Mouse (Mus musculus): ENCODE data around the gene Hpd. TPM values are rescaled to one million over a fixed set of nuclear protein-coding genes. Genes with fewer than 3 reads are reported as not detected.
A peak's percentile ranks its signal among the peaks of the same experiment; 100 is the strongest.

Gene Hpd
- polyA plus RNA-seq, 1 experiment from 2014 or later, result not detected

DNA sequence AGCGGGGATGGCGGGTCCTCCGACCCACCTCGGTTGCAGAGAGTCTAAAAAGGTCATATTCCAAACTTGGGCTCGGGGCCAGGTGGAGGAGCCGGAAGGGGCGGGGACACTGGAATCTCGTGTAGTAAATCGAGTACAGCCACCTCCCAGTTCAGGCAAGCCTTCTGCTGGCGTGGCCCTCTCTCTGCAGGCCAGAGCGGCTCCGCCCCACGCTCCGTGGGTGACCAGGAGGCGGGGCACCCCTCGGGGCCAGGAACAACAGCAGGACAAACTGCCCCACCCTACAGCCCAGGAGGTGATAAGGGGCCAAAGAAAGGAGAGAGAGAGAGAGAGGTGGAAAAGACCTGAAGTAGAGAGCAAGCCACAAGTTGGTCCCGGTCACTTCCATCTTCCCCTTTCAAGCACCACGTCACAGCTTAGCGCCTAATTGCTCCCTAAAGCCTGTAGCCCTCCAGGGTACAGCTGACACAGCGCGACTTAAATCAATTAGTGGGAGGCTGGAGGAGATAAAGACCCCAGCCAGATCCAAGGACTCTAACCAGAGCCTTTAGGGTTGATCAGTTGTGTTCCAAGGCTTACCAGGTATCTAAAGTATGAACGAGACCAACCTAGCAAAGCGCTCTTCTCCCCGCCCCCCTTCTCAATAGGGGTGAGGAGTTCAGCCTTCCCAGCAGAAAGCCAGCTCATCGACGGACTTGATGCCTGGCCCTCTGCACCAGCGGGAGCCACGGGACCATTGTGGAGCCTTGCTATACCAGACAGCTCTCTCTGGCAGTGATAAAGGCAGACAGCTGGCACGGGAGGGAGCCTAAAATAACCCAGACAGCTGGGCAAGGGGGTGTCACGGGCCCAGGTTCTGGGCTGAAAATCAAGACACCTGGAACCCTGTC lies 46.8 kb downstream of the Hpd start:
- H3K27ac ChIP-seq (replicated peaks), result peak overlapping the region; percentile 100
- H3K27me3 ChIP-seq (replicated peaks; ENCODE audit: low read depth, poor library complexity, severe bottlenecking), result peaks cover 13% of the 10 kb centered on the region
- DNase-seq (ENCODE audit: low spot score), result peak; percentile 75
- peaks cover 81% of the 10 kb centered on the region for H3K4me1 ChIP-seq
- WGBS, result 3% methylated on average over 30 of the region's 30 CpGs
- H3K4me3 ChIP-seq, result peak overlapping the region; percentile 99
- no peaks in the 10 kb centered on the region for H3K9me3 ChIP-seq
- peaks cover 33% of the 10 kb centered on the region for H3K36me3 ChIP-seq (replicated peaks)

DNA sequence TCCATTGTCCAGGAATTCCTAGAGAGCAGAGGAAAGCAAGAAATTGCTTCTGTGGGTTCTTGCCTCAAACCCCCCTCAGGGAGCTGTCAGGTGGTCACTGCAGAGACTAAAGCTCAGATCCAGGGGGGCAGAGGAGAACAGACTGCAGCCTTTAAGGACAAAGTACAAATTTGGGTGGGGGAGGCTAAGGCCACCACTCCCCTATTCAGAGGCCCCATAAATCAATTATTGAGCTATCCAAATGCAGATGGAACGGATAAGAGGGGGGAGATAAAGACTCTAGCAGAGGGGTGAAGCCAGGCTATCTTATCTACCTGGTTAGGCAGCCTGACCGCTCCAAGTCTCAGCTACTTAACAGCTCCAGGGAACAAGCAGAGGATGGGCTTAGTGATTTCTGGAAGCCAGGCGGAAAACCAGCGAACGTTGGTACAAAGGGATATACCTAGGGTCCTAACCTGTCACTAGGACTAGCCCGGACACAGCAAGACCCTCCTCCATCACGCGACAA lies 47.6 kb downstream of the Hpd start:
- H3K4me1 ChIP-seq, result peaks cover 81% of the 10 kb centered on the region
- WGBS, result 22% methylated on average over 8 of the region's 8 CpGs
- peak overlapping the region; percentile 100 for H3K27ac ChIP-seq (replicated peaks)
- H3K36me3 ChIP-seq (replicated peaks), result peaks cover 41% of the 10 kb centered on the region
- DNase-seq (ENCODE audit: low spot score), result no peak
- H3K27me3 ChIP-seq (replicated peaks; ENCODE audit: low read depth, poor library complexity, severe bottlenecking), result peaks cover 17% of the 10 kb centered on the region
- H3K4me3 ChIP-seq, result peak overlapping the region; percentile 99
- no peaks in the 10 kb centered on the region for H3K9me3 ChIP-seq

- H3K27ac ChIP-seq (replicated peaks), result peak overlapping the region; percentile 100
- peaks cover 79% of the 10 kb centered on the region for H3K4me1 ChIP-seq
- DNase-seq (ENCODE audit: low spot score), result peak; percentile 37
- peaks cover 17% of the 10 kb centered on the region for H3K27me3 ChIP-seq (replicated peaks; ENCODE audit: low read depth, poor library complexity, severe bottlenecking)
- no peaks in the 10 kb centered on the region for H3K9me3 ChIP-seq
- peak overlapping the region; percentile 99 for H3K4me3 ChIP-seq
- peaks cover 46% of the 10 kb centered on the region for H3K36me3 ChIP-seq (replicated peaks)
- WGBS, result 45% methylated on average over 13 of the region's 13 CpGs
Measured at GRCm38 (mm10) chr5:123134186-123134874, 48.2 kb downstream of the Hpd start.

DNA sequence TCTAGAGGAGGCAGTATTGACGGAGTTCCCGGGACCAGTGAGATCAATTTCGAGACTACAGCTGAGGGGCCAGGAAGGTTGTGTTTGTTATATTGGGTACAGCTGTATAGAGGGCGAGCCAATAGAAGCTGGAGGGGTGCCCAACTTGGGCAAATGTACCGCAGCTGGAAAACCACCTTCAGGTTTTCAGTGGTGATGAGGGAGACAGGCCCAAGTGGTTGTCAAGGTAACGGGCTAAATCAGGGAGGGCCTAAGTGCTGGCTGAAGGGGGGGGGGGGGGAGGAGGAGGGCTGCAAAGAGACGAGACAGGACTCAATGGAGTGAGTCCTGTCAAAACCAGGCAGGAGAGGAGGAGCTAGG lies 48.8 kb downstream of the Hpd start:
- 28% methylated on average over 7 of the region's 7 CpGs for WGBS
- Histone ChIP-seq H3K9me3 (no peaks in the 10 kb centered on the region), H3K27ac (replicated peaks) (0 out of 2 replicates have a peak overlapping the region, but pooled peaks have one; percentile 100), H3K4me3 (peak overlapping the region; percentile 99; the same call in 1 of the 2 replicates), H3K36me3 (replicated peaks) (peaks cover 49% of the 10 kb centered on the region), H3K4me1 (peaks cover 80% of the 10 kb centered on the region), H3K27me3 (replicated peaks; ENCODE audit: low read depth, poor library complexity, severe bottlenecking) (peaks cover 17% of the 10 kb centered on the region)
- DNase-seq (ENCODE audit: low spot score), result no peak

DNA sequence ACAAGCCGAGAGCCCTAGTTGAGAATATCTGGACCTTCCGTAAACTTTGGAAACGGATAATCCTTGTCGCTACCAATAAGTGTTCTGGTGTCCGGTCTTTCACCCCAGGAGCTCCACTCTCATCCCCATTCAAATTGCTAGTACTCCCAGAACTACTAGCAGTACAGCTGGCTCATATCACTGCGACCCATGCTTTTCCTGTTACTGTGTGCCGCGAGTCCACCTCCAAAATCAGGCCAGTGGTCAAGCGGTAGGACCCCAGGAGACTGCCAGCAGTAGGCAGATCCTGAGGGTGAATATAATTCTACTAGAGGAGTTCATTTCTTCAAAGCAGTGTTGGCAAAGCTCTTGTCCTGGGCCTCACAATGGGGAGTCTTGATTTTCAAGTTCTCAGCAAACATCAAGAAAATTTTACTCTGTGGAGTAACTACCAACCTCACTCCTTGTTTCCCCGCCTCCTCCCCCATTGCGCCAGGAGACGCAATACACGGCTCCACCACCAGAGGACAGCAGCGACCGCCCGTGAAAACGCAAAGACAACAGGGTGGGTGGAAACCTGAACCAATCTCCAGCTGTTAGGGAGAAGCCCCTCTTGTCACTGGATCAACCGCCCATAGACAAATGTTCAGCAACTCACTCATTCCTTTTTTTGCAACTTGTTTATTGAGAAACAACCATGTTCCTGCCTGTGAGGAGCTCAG lies 49.3 kb downstream of the Hpd start:
- no peaks in the 10 kb centered on the region for H3K9me3 ChIP-seq
- 19% methylated on average over 18 of the region's 18 CpGs for WGBS
- H3K4me3 ChIP-seq, result peak overlapping the region; percentile 99; the same call in 1 of the 2 replicates
- H3K27ac ChIP-seq (replicated peaks), result no peak overlapping the region
- H3K27me3 ChIP-seq (replicated peaks; ENCODE audit: low read depth, poor library complexity, severe bottlenecking), result peaks cover 17% of the 10 kb centered on the region
- DNase-seq (ENCODE audit: low spot score), result peak; percentile 91
- H3K4me1 ChIP-seq, result peaks cover 80% of the 10 kb centered on the region
- H3K36me3 ChIP-seq (replicated peaks), result peaks cover 55% of the 10 kb centered on the region

GRCm38 (mm10) chr5:123132308-123133071 lies 50.0 kb downstream of the Hpd start, which contains the start of gene Rhof:
TSS of gene Rhof (minus strand) at chr5:123132692.
- peak; percentile 82 for DNase-seq (ENCODE audit: low spot score)
- Histone ChIP-seq H3K4me3 (peak within 1 kb of the TSS; percentile 99), H3K4me1 (peaks cover 72% of the 10 kb centered on the region), H3K9me3 (no peaks in the 10 kb centered on the region), H3K27ac (replicated peaks) (peak within 1 kb of the TSS; percentile 59), H3K27me3 (replicated peaks; ENCODE audit: low read depth, poor library complexity, severe bottlenecking) (peaks cover 17% of the 10 kb centered on the region), H3K36me3 (replicated peaks) (peaks cover 56% of the 10 kb centered on the region)
- WGBS, result 3% methylated on average over 44 of the region's 44 CpGs

- Histone ChIP-seq H3K4me1 (peaks cover 55% of the 10 kb centered on the region), H3K9me3 (no peaks in the 10 kb centered on the region), H3K36me3 (replicated peaks) (peaks cover 61% of the 10 kb centered on the region), H3K27ac (replicated peaks) (no peak overlapping the region), H3K27me3 (replicated peaks; ENCODE audit: low read depth, poor library complexity, severe bottlenecking) (peaks cover 17% of the 10 kb centered on the region), H3K4me3 (no peak overlapping the region)
- WGBS, result 85% methylated on average over 5 of the region's 5 CpGs
- no peak for DNase-seq (ENCODE audit: low spot score)
Measured at GRCm38 (mm10) chr5:123130814-123131148, 51.7 kb downstream of the Hpd start.

- WGBS, result 90% methylated on average over 9 of the region's 9 CpGs
- Histone ChIP-seq H3K27ac (replicated peaks) (no peak overlapping the region), H3K9me3 (no peaks in the 10 kb centered on the region), H3K27me3 (replicated peaks; ENCODE audit: low read depth, poor library complexity, severe bottlenecking) (peaks cover 17% of the 10 kb centered on the region), H3K4me1 (peaks cover 50% of the 10 kb centered on the region), H3K4me3 (no peak overlapping the region), H3K36me3 (replicated peaks) (peaks cover 63% of the 10 kb centered on the region)
- no peak for DNase-seq (ENCODE audit: low spot score)
Measured at GRCm38 (mm10) chr5:123130030-123130813, 52.3 kb downstream of the Hpd start.

- peaks cover 40% of the 10 kb centered on the region for H3K4me1 ChIP-seq
- no peaks in the 10 kb centered on the region for H3K9me3 ChIP-seq
- WGBS, result 86% methylated on average over 10 of the region's 10 CpGs
- H3K36me3 ChIP-seq (replicated peaks), result peaks cover 53% of the 10 kb centered on the region
- H3K27ac ChIP-seq (replicated peaks), result no peak overlapping the region
- peaks cover 17% of the 10 kb centered on the region for H3K27me3 ChIP-seq (replicated peaks; ENCODE audit: low read depth, poor library complexity, severe bottlenecking)
- DNase-seq (ENCODE audit: low spot score), result no peak
- H3K4me3 ChIP-seq, result no peak overlapping the region
Measured at GRCm38 (mm10) chr5:123129170-123129757, 53.3 kb downstream of the Hpd start.

DNA sequence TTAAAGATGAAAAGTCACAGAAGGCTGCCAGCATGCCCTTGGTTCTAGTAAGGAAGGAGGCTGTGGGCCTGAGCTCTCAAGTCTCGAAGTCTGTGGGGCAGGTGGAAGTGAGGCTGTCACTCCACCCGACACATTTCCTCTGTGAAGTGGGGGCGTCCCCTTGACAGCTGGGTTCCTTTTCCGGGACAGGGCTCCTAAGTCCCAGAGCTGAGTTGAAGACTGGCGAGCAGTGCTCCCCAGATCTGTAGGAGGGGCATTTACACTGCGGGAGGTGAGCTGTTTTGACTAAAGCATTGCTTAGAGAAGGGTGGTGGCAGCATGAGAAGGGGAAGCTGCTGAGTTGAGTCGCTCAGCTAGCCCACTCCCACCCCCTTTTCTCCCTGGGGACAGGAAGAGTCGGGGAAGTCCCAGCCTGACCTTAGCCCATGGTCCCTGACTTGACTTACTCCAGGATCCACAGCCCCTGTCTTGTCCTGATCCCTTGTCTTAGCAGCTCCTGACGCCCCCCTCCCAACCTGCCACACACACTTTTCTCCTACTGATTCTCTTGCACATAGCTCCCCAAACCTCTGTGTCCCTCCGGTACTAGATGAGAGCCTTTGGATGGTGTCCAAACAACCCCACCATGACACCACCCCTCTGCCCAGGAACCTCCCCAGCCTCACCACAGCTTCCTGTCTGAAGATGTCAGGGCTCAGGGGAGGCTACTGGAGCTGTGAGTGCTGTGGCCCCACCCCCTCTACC lies 53.9 kb downstream of the Hpd start:
- Histone ChIP-seq H3K27me3 (replicated peaks; ENCODE audit: low read depth, poor library complexity, severe bottlenecking) (peaks cover 17% of the 10 kb centered on the region), H3K36me3 (replicated peaks) (peaks cover 52% of the 10 kb centered on the region), H3K4me1 (peaks cover 33% of the 10 kb centered on the region), H3K27ac (replicated peaks) (no peak overlapping the region), H3K9me3 (no peaks in the 10 kb centered on the region), H3K4me3 (no peak overlapping the region)
- 57% methylated on average over 10 of the region's 10 CpGs for WGBS
- DNase-seq (ENCODE audit: low spot score), result no peak

All from embryonic facial prominence, embryonic 10.5 days (tissue).